Mouse (Mus musculus) midbrain, postnatal 0 days (tissue): ENCODE results near the gene Abcg2. TPM values are rescaled to one million over a fixed set of nuclear protein-coding genes. Genes with fewer than 3 reads are reported as not detected.

Experiments
- ATAC-seq: fragments of 200-750 bp; cut with Nextera tagmentation; 2 replicates; pipeline ENCODE4 v1.8.0; 2017; ENCODE audit warnings: moderate number of reproducible peaks, mild to moderate bottlenecking, moderate TSS enrichment, moderate library complexity; ENCODE audit not compliant: low FRiP score
- DNase-seq: peaks from one replicate; pipeline ENCODE4 v3.0.0-alpha.2; 2015; ENCODE audit warnings: low spot score
- H3K27ac ChIP-seq: fragments of 300-500 bp; sonication (generic); 2 replicates; pipeline ENCODE4 v1.5.1; 2014; ENCODE audit warnings: low read depth, mild to moderate bottlenecking, low read length, mixed read lengths
- H3K27me3 ChIP-seq: fragments of 300-500 bp; sonication (generic); 2 replicates; pipeline ENCODE4 v1.6.1; 2014; ENCODE audit warnings: low read length, control low read depth, mixed read lengths; ENCODE audit not compliant: insufficient read depth
- H3K36me3 ChIP-seq: fragments of 300-500 bp; sonication (generic); 2 replicates; pipeline ENCODE4 v1.6.1; 2014; ENCODE audit warnings: low read length, control low read depth, mixed read lengths; ENCODE audit not compliant: insufficient read depth
- H3K4me1 ChIP-seq: fragments of 300-500 bp; sonication (generic); 2 replicates; pipeline ENCODE4 v1.6.1; 2014; ENCODE audit warnings: mild to moderate bottlenecking, control low read depth, antibody characterized with exemption, low read length, mixed read lengths; ENCODE audit not compliant: insufficient read depth
- H3K4me2 ChIP-seq: fragments of 300-500 bp; sonication (generic); 2 replicates; pipeline ENCODE4 v1.6.1; 2014; ENCODE audit warnings: low read depth, mild to moderate bottlenecking, low read length, mixed read lengths; ENCODE audit not compliant: poor library complexity, severe bottlenecking
- H3K4me3 ChIP-seq: fragments of 300-500 bp; sonication (generic); 2 replicates; pipeline ENCODE4 v1.5.1; 2014; ENCODE audit warnings: low read depth, mild to moderate bottlenecking, low read length, moderate library complexity
- H3K9ac ChIP-seq: fragments of 300-500 bp; sonication (generic); replicated peaks from 2 replicates; pipeline ENCODE4 v1.6.1; 2014; ENCODE audit warnings: mild to moderate bottlenecking, low read length, moderate library complexity, mixed read lengths; ENCODE audit not compliant: poor library complexity, severe bottlenecking
- H3K9me3 ChIP-seq: fragments of 300-500 bp; sonication (generic); 2 replicates; pipeline ENCODE4 v1.6.1; 2016; ENCODE audit warnings: low read length, control low read depth
- CTCF ChIP-seq: IDR thresholded peaks from 2 replicates; pipeline ENCODE4 v1.5.1; 2016; ENCODE audit warnings: antibody characterized with exemption, mild to moderate bottlenecking
- WGBS: fragments of 180-500 bp; shearing (Covaris S2); extraction: QIAGEN DNeasy Blood & Tissue Kit; methylation state at CpG from one replicate; pipeline ENCODE4 v1.1.7; 2014; 5-methylcytosine and 5-hydroxymethylcytosine counted together
- polyA plus RNA-seq: library from polyadenylated mRNA; unstranded; fragments of >200 nt; fragmentation: Nextera tagmentation; extraction: Ambion mirVana; gene quantifications from 2 replicates; pipeline ENCODE4 v1.2.1, GENCODE M21; 2015
- total RNA-seq: library from RNA; depleted of rRNA; stranded (reverse); fragments of >200 nt; gene quantifications from 2 replicates; pipeline ENCODE4 v1.2.3, GENCODE M21; 2014; rRNA removed

Gene Abcg2
- total and polyA plus RNA-seq, 2 experiments from 2014 or later = 25.2 to 29.0 TPM

DNA sequence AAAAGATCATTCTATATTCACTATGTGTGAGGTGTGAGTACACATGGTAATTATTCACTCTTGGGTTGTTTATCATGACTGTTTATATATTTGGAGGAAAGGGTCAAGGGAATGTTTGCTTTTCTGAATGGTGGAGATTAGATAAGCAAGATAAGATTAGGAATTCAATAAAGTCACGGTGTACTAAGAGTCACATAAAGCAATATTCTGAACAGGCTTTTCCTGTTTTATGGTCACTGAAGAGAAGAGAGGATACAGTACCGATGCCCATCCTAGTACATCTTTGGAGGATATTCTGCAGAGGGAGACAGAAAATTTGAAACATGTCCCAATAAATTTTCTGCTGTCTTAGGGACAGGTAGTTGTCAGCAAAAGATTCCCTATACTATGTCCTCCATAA, 127.6 kb downstream of the Abcg2 start:
- Histone ChIP-seq H3K36me3 (no peaks in the 10 kb centered on the region), H3K9ac (no peak overlapping the region), H3K4me2 (no peak overlapping the region), H3K9me3 (no peaks in the 10 kb centered on the region), H3K27me3 (no peaks in the 10 kb centered on the region), H3K4me1 (no peaks in the 10 kb centered on the region), H3K4me3 (no peak overlapping the region), H3K27ac (no peak overlapping the region)
- WGBS = 79% methylated on average over 2 of the region's 2 CpGs
- no peak for ATAC-seq
- no peak for TF ChIP-seq CTCF
- no peak for DNase-seq

DNA sequence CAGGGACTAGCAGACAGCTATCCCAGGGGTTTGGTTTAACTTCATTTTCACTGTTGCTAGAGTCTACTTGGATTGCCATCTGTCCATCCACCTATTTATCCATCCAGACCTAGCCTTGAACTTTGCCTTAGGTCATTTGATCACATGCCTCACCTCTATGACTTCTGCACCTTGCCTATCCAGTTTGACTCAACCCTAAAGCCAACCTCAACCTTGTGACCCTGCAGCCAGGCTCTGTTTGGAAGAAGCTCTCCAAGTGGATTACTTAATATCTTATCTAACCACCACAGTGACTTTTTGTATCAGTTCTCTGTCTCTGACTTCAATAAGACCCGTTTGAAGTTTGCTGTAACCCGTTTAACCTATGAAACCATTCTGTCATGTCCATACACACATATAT, 149.5 kb downstream of the Abcg2 start:
- ATAC-seq = no peak
- no peaks in the 10 kb centered on the region for H3K4me1 ChIP-seq

DNA sequence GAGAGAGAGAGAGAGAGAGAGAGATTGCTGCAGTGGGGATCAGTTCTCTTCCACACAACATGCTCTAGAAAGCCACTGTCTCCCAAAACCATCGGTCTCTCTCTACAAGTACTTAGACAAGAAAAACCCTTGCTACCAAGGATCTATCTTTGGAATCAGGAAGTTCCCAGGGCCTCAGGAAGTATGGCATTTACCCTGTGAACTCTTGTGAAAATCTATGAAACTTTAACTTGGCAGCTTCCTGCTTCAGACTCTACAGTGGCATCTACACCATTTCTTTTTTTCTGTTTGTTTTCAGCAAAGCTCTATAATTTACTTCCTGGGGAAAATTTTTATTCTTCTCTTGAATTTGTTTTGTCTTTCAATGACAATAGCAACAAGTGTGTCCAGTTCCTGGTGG, 150.8 kb downstream of the Abcg2 start:
- Histone ChIP-seq H3K36me3 (no peaks in the 10 kb centered on the region), H3K4me2 (no peak overlapping the region), H3K27ac (no peak overlapping the region), H3K27me3 (no peaks in the 10 kb centered on the region), H3K9ac (no peak overlapping the region), H3K9me3 (no peaks in the 10 kb centered on the region), H3K4me3 (no peak overlapping the region), H3K4me1 (no peaks in the 10 kb centered on the region)
- DNase-seq (no peak), ATAC-seq (no peak)
- 88% methylated on average over 1 of the region's 1 CpGs for WGBS
- TF ChIP-seq CTCF = no peak

More for the DNA sequence above, 149.5 kb downstream of the Abcg2 start:
- TF ChIP-seq CTCF = no peak
- H3K9me3 ChIP-seq = no peaks in the 10 kb centered on the region
- DNase-seq = no peak
- WGBS = 81% methylated on average over 2 of the region's 2 CpGs
- no peaks in the 10 kb centered on the region for H3K36me3 ChIP-seq
- H3K4me2 ChIP-seq = no peak overlapping the region
- H3K4me3 ChIP-seq = no peak overlapping the region
- H3K27ac ChIP-seq = no peak overlapping the region
- H3K27me3 ChIP-seq = no peaks in the 10 kb centered on the region
- H3K9ac ChIP-seq = no peak overlapping the region

Other genes with a start within 250 kb of the Abcg2 start
- gene Vmn1r30, start 141.1 kb upstream of the Abcg2 start, total RNA-seq = not detected in 2 replicates
- not detected in 2 replicates for gene Vmn1r30, start 141.1 kb upstream of the Abcg2 start, polyA plus RNA-seq
- gene Vmn1r31, start 109.2 kb upstream of the Abcg2 start, total RNA-seq = not detected in 2 replicates
- gene Vmn1r31, start 109.2 kb upstream of the Abcg2 start, polyA plus RNA-seq = not detected in 2 replicates
- 153 and 159 TPM in 2 replicates for gene Herc3, start 246.9 kb downstream of the Abcg2 start, total RNA-seq
- gene Herc3, start 246.9 kb downstream of the Abcg2 start, polyA plus RNA-seq = 25.3 and 34.2 TPM in 2 replicates